Mouse (Mus musculus) hindbrain, embryonic 10.5 days (tissue): ENCODE results near the gene Mkks. TPM values are rescaled to one million over a fixed set of nuclear protein-coding genes. Genes with fewer than 3 reads are reported as not detected.

Experiments used
- polyA plus RNA-seq: library from polyadenylated mRNA; unstranded; fragments of >200 nt; fragmentation: Nextera tagmentation; extraction: Ambion mirVana; gene quantifications from 2 replicates; pipeline ENCODE4 v1.2.1, GENCODE M21; 2016

Gene Mkks
- polyA plus RNA-seq, 1 experiment from 2014 or later, result 13.2 TPM

Other genes with a start within 250 kb of the Mkks start
- 27.8 and 39.4 TPM in 2 replicates for gene Snap25, start 177.9 kb downstream of the Mkks start, polyA plus RNA-seq
- gene AL731706.2, start 5.7 kb downstream of the Mkks start, polyA plus RNA-seq, result 33.0 and 45.8 TPM in 2 replicates
- 9.2 and 9.9 TPM in 2 replicates for gene Slx4ip, start 171 bp downstream of the Mkks start, polyA plus RNA-seq
- 23.1 and 25.7 TPM in 2 replicates for gene AL731706.1, start within 50 bp of the Mkks start, polyA plus RNA-seq
- 21.2 and 30.5 TPM in 2 replicates for gene Jag1, start 225.3 kb upstream of the Mkks start, polyA plus RNA-seq